Mouse (Mus musculus): ENCODE results near the gene Creb3l2.
"Not testable (repeated sequence)": the region's sequence is repeated elsewhere in the genome, so short reads cannot be mapped to it uniquely, and the experiment has no call there.

Creb3l2 gene

GRCm38 (mm10) chr6:37442041-37442667, at the start of gene Creb3l2:
Gene Creb3l2, minus strand, starts transcription at chr6:37442146.
- peak; percentile 98 for DNase-seq (ENCODE audit: low spot score)

- no peak for DNase-seq (ENCODE audit: low spot score)
Observed at GRCm38 (mm10) chr6:37486502-37486901, 44.6 kb upstream of the Creb3l2 start.

DNA sequence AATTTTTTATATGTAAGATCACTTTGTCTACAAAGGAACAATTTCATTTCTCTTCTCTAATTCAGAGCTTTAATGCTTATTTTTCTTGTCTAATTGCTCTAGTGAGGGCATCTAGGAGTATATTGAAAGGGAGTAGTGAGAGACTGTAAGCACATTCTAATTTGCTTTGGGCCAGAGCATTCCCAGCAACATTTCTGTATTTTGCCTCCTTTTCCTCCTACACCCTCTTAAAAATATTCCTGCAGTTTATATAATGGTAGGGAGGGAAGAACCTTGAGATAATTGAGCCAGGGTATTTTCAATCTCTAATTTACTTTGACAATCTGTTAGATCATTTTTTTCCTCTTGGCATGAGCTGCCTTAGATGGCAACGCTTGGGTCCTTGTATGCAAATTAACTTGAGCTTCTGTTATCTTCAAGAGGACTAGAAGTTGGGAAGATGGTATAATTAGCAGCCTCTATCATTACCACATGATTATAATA, 42.7 kb upstream of the Creb3l2 start:
- no peak for DNase-seq (ENCODE audit: low spot score)

GRCm38 (mm10) chr6:37483262-37483661, 41.3 kb upstream of the Creb3l2 start:
- no peak for DNase-seq (ENCODE audit: low spot score)

DNA sequence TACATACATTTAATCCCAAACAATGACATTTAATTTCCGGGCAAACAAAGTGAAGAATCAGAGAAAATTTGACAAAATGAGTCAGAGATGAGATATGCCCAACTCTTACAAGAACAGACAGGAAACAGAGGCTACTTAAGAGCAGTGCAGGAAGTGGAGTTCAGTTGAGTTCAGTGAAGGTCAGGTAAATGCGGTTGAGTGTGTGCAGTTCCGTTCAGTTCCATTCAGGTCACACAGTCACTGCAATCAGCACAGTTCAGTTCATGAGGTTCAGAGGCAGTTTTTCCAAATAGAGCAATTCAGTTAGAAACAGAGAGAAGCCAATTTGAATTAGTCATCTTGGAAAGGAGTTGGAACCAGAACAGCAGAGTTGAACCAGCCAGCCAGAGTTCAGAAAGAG, 39.2 kb upstream of the Creb3l2 start:
- DNase-seq (ENCODE audit: low spot score): no peak

DNA sequence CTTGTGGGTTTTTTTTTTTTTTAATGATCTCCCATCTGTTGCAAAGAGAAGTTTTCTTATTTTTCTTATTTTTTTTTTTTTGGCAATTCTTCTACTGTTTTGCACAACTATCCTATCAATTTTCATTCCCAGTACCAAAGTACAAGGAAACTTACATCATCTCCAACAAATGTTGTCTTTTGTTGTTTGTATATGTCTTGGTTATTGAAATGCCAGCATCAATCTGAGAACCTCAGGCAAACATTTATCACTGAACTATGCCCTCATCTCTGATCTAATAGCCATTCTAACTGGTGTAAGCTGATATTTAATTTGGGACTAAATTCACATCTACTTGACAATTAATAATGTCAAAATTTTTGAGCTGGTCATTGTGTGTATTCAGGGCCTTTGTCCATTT, 38.1 kb upstream of the Creb3l2 start:
- DNase-seq (ENCODE audit: low spot score): no peak

DNA sequence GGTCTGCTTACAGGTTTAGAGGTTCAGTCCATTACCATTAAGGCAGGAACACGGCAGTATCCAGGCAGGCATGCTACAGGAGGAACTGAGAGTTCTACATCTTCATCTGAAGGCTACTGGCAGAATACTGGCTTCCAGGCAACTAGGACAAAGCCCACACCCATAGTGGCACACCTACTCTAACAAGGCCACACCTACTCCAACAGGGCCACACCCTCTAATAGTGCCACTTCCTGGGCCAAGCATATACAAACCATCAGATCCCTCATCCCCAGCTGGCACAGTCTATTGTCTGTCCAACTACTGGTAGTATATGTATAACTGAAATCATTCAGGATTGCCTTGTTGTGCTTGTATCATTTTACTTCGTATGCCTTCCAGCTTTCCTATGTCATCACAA, 36.5 kb upstream of the Creb3l2 start:
- no peak for DNase-seq (ENCODE audit: low spot score)

GRCm38 (mm10) chr6:37473674-37474342, 31.9 kb upstream of the Creb3l2 start:
- DNase-seq (ENCODE audit: low spot score): peak; percentile 24

DNA sequence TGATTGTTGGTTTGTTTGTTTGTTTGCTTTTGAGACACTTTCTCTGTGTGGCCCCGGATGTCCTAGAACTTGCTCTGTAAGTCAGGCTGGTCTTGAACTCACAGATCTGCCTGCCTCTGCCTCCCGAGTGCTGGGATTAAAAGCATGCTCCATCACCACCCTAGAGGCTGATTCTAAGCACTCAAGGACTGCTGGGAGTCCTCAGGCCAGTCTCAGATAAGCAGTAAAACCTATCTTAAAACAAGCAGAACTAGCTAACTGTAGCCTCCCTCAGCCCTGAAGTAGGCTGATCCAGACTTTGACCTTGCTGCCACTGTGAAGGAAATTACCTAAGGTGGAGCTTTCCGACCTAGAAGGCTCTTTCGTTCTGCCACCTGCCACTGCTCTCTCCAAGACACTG, 28.3 kb upstream of the Creb3l2 start:
- no peak for DNase-seq (ENCODE audit: low spot score)

DNA sequence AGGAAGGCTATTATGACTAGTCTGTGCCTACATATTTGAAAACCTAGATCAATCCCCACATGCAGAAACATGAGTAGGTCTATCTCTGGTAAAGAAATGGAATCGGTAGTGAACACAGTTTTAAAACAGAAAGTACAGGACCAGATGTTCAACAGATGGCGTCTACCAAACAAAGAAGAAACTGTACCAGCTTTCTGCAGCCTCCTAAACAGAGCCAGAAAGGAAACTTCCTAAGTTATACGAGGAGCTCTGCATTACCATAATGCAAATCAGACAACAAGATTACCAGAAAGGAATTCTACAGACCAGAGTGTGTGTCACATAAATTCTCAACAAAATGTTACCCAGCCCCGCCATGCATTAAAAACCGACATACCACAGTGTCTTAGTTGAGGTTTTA, 23.9 kb upstream of the Creb3l2 start:
- DNase-seq (ENCODE audit: low spot score): no peak

GRCm38 (mm10) chr6:37465356-37465755, 23.4 kb upstream of the Creb3l2 start:
- no peak for DNase-seq (ENCODE audit: low spot score)

DNA sequence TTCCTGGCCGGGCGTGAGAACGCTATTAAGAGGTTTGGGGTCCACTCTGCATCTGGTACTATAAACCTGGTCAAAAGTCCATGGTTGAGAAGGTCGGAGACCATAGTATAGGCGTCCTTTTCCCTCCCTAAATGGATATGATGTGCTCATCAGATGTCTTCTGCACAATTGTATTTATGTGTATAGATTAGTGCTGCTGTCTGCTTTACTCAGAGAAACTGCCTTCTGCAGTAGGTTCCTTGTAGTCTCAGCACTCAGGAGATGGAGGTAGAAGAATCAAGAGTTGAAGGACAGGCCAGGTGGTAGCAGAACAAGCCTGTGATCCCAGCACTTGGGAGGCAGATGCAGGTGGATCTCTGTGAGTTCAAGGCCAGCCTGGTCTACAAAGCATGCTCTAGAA, 22.6 kb upstream of the Creb3l2 start:
- DNase-seq (ENCODE audit: low spot score): no peak

GRCm38 (mm10) chr6:37463517-37464482, 21.9 kb upstream of the Creb3l2 start:
- DNase-seq (ENCODE audit: low spot score): peak; percentile 51

DNA sequence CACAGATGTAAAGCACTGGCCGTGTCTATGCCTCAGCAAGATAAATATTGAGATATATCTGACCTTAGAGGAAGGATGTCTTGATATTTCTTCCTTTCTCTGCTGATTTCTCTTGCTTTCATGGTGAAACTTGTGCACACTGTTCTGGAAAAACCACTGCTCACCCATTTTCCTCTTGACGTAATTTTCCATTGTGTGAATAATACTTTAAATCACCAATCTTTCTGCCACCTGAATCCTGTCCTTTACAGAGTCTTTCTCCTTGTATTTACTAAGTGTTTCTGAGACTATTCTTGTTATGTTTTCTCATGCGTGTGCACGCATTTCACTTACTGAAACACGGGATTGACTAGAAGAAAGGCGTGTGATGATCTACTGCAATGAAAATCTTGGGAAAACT, 18.7 kb upstream of the Creb3l2 start:
- no peak for DNase-seq (ENCODE audit: low spot score)

DNA sequence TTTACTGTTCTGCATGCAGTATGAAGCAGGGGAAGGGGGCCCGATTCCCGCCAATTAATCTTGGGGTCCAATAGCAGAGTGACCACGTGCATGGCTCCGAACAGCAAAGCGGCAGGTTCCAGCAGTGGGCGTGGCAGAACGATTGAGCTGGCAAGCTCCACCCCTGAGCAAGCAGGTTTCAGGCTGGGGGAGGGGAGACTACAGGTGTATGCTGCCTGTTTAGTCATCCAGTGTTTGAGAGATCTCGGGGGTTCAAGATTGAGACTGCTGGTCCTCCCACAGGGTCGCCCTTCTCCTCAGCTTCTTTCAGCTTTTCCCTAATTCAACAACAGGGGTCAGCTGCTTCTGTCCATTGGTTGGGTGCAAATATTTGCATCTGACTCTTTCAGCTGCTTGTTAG, 17.7 kb upstream of the Creb3l2 start:
- not testable (repeated sequence) for DNase-seq (ENCODE audit: low spot score)

DNA sequence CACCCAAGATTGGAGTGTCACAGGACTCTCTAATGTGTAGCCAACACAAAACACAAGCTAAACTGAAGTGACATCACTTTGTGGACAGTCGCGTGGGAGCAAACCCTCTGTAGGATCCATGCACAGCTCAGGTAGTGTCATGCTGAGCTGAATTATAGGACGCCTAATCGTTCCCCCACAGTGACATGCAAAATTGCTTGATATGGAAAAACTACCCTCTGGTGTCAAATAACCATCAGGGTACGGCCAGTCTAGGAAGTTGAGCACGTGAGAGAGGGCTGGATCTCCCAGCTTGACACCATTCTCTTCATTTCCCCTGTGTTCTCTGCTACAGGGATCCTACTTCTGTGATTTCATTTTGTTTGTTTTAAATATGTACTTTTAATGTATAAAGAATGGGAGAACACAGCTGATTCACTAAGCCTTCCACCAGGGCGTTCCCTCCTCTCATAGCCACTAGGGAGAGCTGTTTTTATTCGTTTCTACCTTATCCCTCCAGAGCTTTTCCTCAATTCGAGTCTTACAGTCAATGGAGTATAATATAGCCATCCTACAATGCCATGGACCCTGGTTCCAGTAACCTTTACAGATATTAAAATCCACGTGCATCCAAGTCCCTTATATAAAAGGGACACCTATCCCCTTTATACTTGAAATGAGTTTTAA, 16.2 kb upstream of the Creb3l2 start:
- no peak for DNase-seq (ENCODE audit: low spot score)

GRCm38 (mm10) chr6:37455540-37455939, 13.6 kb upstream of the Creb3l2 start:
- DNase-seq (ENCODE audit: low spot score): no peak

- no peak for DNase-seq (ENCODE audit: low spot score)
Observed at GRCm38 (mm10) chr6:37453047-37453446, 11.1 kb upstream of the Creb3l2 start.

- no peak for DNase-seq (ENCODE audit: low spot score)
Observed at GRCm38 (mm10) chr6:37451664-37452063, 9.7 kb upstream of the Creb3l2 start.

DNA sequence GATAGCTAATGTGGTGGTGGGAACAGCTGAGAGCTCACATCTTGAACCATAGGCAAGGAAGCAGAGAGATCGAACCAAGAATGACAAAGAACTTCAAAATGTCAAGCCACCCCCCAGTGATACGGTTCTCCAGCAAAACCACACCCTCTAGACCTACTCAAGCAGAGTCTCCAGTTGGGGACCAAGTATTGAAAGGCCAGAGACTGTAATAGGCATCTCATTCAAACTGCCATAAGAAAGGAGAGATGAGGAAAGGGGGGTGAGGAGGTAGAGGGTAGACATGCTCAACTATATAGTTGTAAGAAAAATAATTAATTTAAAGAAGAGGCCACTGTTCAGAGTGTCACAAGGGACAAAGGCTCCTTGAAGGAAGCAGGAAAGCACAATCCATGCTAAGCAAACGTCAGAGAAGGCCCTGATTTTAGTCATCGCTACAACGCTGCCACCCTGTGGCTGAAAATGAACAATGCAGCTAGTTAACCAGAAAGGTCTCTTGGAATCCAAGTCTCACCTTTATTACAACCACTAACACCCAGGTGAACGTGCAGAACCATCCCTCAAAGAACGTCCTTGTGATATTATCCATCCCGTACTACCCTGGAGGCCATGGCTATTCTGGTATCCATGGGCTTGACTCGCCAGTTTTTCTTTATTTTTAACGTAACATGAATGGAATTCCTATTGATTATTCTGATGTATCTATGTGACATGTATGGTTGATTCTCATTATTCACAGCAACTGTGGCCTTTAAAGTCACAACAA, 5.9 kb upstream of the Creb3l2 start:
- DNase-seq (ENCODE audit: low spot score): peak; percentile 71

DNA sequence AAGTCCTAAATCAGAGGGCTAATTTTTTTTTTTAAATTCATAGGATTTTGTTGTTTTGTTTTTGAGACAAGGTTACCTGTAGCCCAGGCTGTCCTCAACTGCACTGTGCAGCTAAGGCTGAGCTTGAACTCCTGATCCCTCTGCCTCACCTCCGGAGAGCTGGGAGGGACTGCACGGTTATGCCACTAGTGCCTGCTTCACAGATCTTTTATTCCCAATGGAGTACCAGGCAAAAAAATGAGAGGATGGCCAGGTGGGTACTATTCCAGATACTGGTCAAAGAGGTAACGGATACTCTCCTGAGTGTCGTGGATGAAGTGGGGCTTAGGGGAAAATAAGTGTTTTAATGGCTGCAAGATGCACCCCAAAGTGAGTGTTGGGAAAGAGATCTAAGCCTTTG, 835 bp upstream of the Creb3l2 start:
- DNase-seq (ENCODE audit: low spot score): no peak

All from layer of hippocampus, adult 9-10 months (tissue).